Mouse (Mus musculus) intestine, embryonic 15.5 days (tissue): ENCODE results near the gene Dmd. TPM values are rescaled to one million over a fixed set of nuclear protein-coding genes. Genes with fewer than 3 reads are reported as not detected.

Experiments
- ATAC-seq: fragments of 200-750 bp; cut with Nextera tagmentation; 2 replicates; pipeline ENCODE4 v1.8.0; 2017; ENCODE audit warnings: moderate TSS enrichment, moderate library complexity
- H3K27ac ChIP-seq: fragments of 300-500 bp; sonication (generic); 2 replicates; pipeline ENCODE4 v1.5.1; 2015; ENCODE audit warnings: mild to moderate bottlenecking, inconsistent platforms
- H3K27me3 ChIP-seq: fragments of 300-500 bp; sonication (generic); replicated peaks from 2 replicates; pipeline ENCODE4 v1.6.1; 2015; ENCODE audit warnings: inconsistent platforms
- H3K36me3 ChIP-seq: fragments of 300-500 bp; sonication (generic); 2 replicates; pipeline ENCODE4 v1.6.1; 2015; ENCODE audit warnings: inconsistent platforms
- H3K4me1 ChIP-seq: fragments of 300-500 bp; sonication (generic); replicated peaks from 2 replicates; pipeline ENCODE4 v1.6.1; 2015; ENCODE audit warnings: inconsistent platforms
- H3K4me2 ChIP-seq: fragments of 300-500 bp; sonication (generic); replicated peaks from 2 replicates; pipeline ENCODE4 v1.6.1; 2015; ENCODE audit warnings: mild to moderate bottlenecking, inconsistent platforms
- H3K4me3 ChIP-seq: fragments of 300-500 bp; sonication (generic); replicated peaks from 2 replicates; pipeline ENCODE4 v1.5.1; 2015; ENCODE audit warnings: inconsistent platforms
- H3K9ac ChIP-seq: fragments of 300-500 bp; sonication (generic); 2 replicates; pipeline ENCODE4 v1.6.1; 2015; ENCODE audit warnings: inconsistent platforms
- H3K9me3 ChIP-seq: fragments of 300-500 bp; sonication (generic); 2 replicates; pipeline ENCODE4 v1.6.1; 2016; ENCODE audit warnings: inconsistent platforms
- WGBS: fragments of 180-500 bp; shearing (Covaris S2); methylation state at CpG from one replicate; pipeline ENCODE4 v1.1.7; 2015; 5-methylcytosine and 5-hydroxymethylcytosine counted together
- polyA plus RNA-seq: library from polyadenylated mRNA; unstranded; fragments of >200 nt; fragmentation: Nextera tagmentation; extraction: Ambion mirVana; gene quantifications from 2 replicates; pipeline ENCODE4 v1.2.1, GENCODE M21; 2015

The Dmd gene
- 22.3 and 24.3 TPM in 2 replicates for polyA plus RNA-seq

GRCm38 (mm10) chrX:82948630-82949029 is at the start of gene Dmd:
Gene Dmd (plus strand): TSS chrX:82948870.
- ATAC-seq: no peak

GRCm38 (mm10) chrX:82901515-82901914 is 47.2 kb upstream of the Dmd start:
- H3K4me3 ChIP-seq: no peak overlapping the region
- H3K9ac ChIP-seq: no peak overlapping the region
- H3K9me3 ChIP-seq: no peaks in the 10 kb centered on the region
- no peaks in the 10 kb centered on the region for H3K4me1 ChIP-seq
- no peaks in the 10 kb centered on the region for H3K27me3 ChIP-seq
- ATAC-seq: no peak
- no peak overlapping the region for H3K4me2 ChIP-seq
- H3K36me3 ChIP-seq: no peaks in the 10 kb centered on the region
- H3K27ac ChIP-seq: no peak overlapping the region

More at GRCm38 (mm10) chrX:82948630-82949029, at the start of gene Dmd:
- no peaks in the 10 kb centered on the region for H3K9me3 ChIP-seq
- no peak within 1 kb of the TSS for H3K9ac ChIP-seq
- no peaks in the 10 kb centered on the region for H3K36me3 ChIP-seq
- H3K4me2 ChIP-seq: no peak within 1 kb of the TSS
- WGBS: 56% methylated on average over 3 of the region's 3 CpGs
- no peaks in the 10 kb centered on the region for H3K27me3 ChIP-seq
- H3K4me3 ChIP-seq: no peak within 1 kb of the TSS
- no peaks in the 10 kb centered on the region for H3K4me1 ChIP-seq
- H3K27ac ChIP-seq: no peak within 1 kb of the TSS

GRCm38 (mm10) chrX:82987683-82988082 is 39.0 kb downstream of the Dmd start:
- H3K27ac ChIP-seq: no peak overlapping the region
- H3K36me3 ChIP-seq: no peaks in the 10 kb centered on the region
- no peak overlapping the region for H3K9ac ChIP-seq
- no peaks in the 10 kb centered on the region for H3K4me1 ChIP-seq
- H3K4me3 ChIP-seq: no peak overlapping the region
- H3K9me3 ChIP-seq: no peaks in the 10 kb centered on the region
- no peaks in the 10 kb centered on the region for H3K27me3 ChIP-seq
- WGBS: 90% methylated on average over 1 of the region's 1 CpGs
- ATAC-seq: no peak
- H3K4me2 ChIP-seq: no peak overlapping the region

- Histone ChIP-seq H3K9ac (no peak overlapping the region), H3K27ac (no peak overlapping the region), H3K36me3 (no peaks in the 10 kb centered on the region), H3K4me3 (no peak overlapping the region), H3K9me3 (no peaks in the 10 kb centered on the region), H3K4me2 (no peak overlapping the region), H3K27me3 (no peaks in the 10 kb centered on the region), H3K4me1 (no peaks in the 10 kb centered on the region)
- no peak for ATAC-seq
- WGBS: 80% methylated on average over 1 of the region's 1 CpGs
These were observed 101.5 kb downstream of the Dmd start for GRCm38 (mm10) chrX:83050190-83050589.

GRCm38 (mm10) chrX:83116171-83116876 is 167.7 kb downstream of the Dmd start:
- H3K4me3 ChIP-seq: no peak overlapping the region
- 51% methylated on average over 2 of the region's 2 CpGs for WGBS
- no peaks in the 10 kb centered on the region for H3K36me3 ChIP-seq
- no peaks in the 10 kb centered on the region for H3K27me3 ChIP-seq
- H3K4me1 ChIP-seq: no peaks in the 10 kb centered on the region
- no peaks in the 10 kb centered on the region for H3K9me3 ChIP-seq
- no peak overlapping the region for H3K4me2 ChIP-seq
- ATAC-seq: no peak
- H3K27ac ChIP-seq: peak overlapping the region; percentile 44; the same call in 1 of the 2 replicates
- no peak overlapping the region for H3K9ac ChIP-seq

GRCm38 (mm10) chrX:83117198-83117597 is 168.5 kb downstream of the Dmd start:
- Histone ChIP-seq H3K9ac (no peak overlapping the region), H3K27ac (no peak overlapping the region), H3K9me3 (no peaks in the 10 kb centered on the region), H3K4me3 (no peak overlapping the region), H3K4me1 (no peaks in the 10 kb centered on the region), H3K27me3 (no peaks in the 10 kb centered on the region), H3K36me3 (no peaks in the 10 kb centered on the region), H3K4me2 (no peak overlapping the region)
- ATAC-seq: no peak
- 60% methylated on average over 2 of the region's 2 CpGs for WGBS

GRCm38 (mm10) chrX:83220563-83220962 is 271.9 kb downstream of the Dmd start:
- no peaks in the 10 kb centered on the region for H3K27me3 ChIP-seq
- WGBS: 61% methylated on average over 2 of the region's 2 CpGs
- H3K4me1 ChIP-seq: no peaks in the 10 kb centered on the region
- ATAC-seq: no peak
- H3K9me3 ChIP-seq: no peaks in the 10 kb centered on the region
- no peak overlapping the region for H3K9ac ChIP-seq
- H3K36me3 ChIP-seq: no peaks in the 10 kb centered on the region
- H3K4me3 ChIP-seq: no peak overlapping the region
- H3K4me2 ChIP-seq: no peak overlapping the region
- no peak overlapping the region for H3K27ac ChIP-seq

GRCm38 (mm10) chrX:83221050-83221449 is 272.4 kb downstream of the Dmd start:
- Histone ChIP-seq H3K9me3 (no peaks in the 10 kb centered on the region), H3K36me3 (no peaks in the 10 kb centered on the region), H3K4me1 (no peaks in the 10 kb centered on the region), H3K27ac (no peak overlapping the region), H3K9ac (no peak overlapping the region), H3K4me3 (no peak overlapping the region), H3K27me3 (no peaks in the 10 kb centered on the region), H3K4me2 (no peak overlapping the region)
- ATAC-seq: no peak
- 47% methylated on average over 1 of the region's 1 CpGs for WGBS

GRCm38 (mm10) chrX:83487598-83487997 is 538.9 kb downstream of the Dmd start, which contains the start of gene Tsga8:
Gene Tsga8 (minus strand): TSS chrX:83487924.
- no peaks in the 10 kb centered on the region for H3K27me3 ChIP-seq
- no peaks in the 10 kb centered on the region for H3K9me3 ChIP-seq
- no peak within 1 kb of the TSS for H3K9ac ChIP-seq
- no peaks in the 10 kb centered on the region for H3K4me1 ChIP-seq
- ATAC-seq: no peak
- no peaks in the 10 kb centered on the region for H3K36me3 ChIP-seq
- H3K27ac ChIP-seq: no peak within 1 kb of the TSS
- H3K4me2 ChIP-seq: no peak within 1 kb of the TSS
- H3K4me3 ChIP-seq: no peak within 1 kb of the TSS
- 87% methylated on average over 15 of the region's 15 CpGs for WGBS

- 36% methylated on average over 1 of the region's 1 CpGs for whole genome bisulfite sequencing
- Histone ChIP-seq H3K4me3 (no peak overlapping the region), H3K27ac (no peak overlapping the region), H3K36me3 (no peaks in the 10 kb centered on the region), H3K4me2 (no peak overlapping the region), H3K27me3 (no peaks in the 10 kb centered on the region), H3K9ac (no peak overlapping the region), H3K4me1 (no peaks in the 10 kb centered on the region), H3K9me3 (no peaks in the 10 kb centered on the region)
- no peak for ATAC-seq
These were observed 726.3 kb downstream of the Dmd start for GRCm38 (mm10) chrX:83674998-83675397.

GRCm38 (mm10) chrX:83686547-83686946 is 737.9 kb downstream of the Dmd start:
- Histone ChIP-seq H3K36me3 (no peaks in the 10 kb centered on the region), H3K9ac (no peak overlapping the region), H3K4me1 (no peaks in the 10 kb centered on the region), H3K27ac (no peak overlapping the region), H3K4me2 (no peak overlapping the region), H3K9me3 (no peaks in the 10 kb centered on the region), H3K4me3 (no peak overlapping the region), H3K27me3 (no peaks in the 10 kb centered on the region)
- ATAC-seq: no peak

GRCm38 (mm10) chrX:83740533-83740932 is 791.9 kb downstream of the Dmd start:
- Histone ChIP-seq H3K9ac (no peak overlapping the region), H3K27me3 (no peaks in the 10 kb centered on the region), H3K27ac (no peak overlapping the region), H3K4me2 (no peak overlapping the region), H3K4me1 (no peaks in the 10 kb centered on the region), H3K36me3 (no peaks in the 10 kb centered on the region), H3K4me3 (no peak overlapping the region), H3K9me3 (no peaks in the 10 kb centered on the region)
- ATAC-seq: no peak
- WGBS: 15% methylated on average over 1 of the region's 1 CpGs

GRCm38 (mm10) chrX:83746301-83747008 is 797.8 kb downstream of the Dmd start:
- ATAC-seq: no peak
- Histone ChIP-seq H3K36me3 (no peaks in the 10 kb centered on the region), H3K9ac (no peak overlapping the region), H3K27me3 (no peaks in the 10 kb centered on the region), H3K4me3 (no peak overlapping the region), H3K27ac (no peak overlapping the region), H3K4me2 (no peak overlapping the region), H3K9me3 (no peaks in the 10 kb centered on the region), H3K4me1 (no peaks in the 10 kb centered on the region)
- WGBS: 57% methylated on average over 4 of the region's 4 CpGs
